Mouse (Mus musculus) neural tube, embryonic 14.5 days (tissue): ENCODE measurements around the gene Cux2. TPM values are rescaled to one million over a fixed set of nuclear protein-coding genes. Genes with fewer than 3 reads are reported as not detected.

Experiments
- ATAC-seq: fragments of 200-750 bp; cut with Nextera tagmentation; 2 replicates; pipeline ENCODE4 v1.8.0; 2017; ENCODE audit warnings: low read depth, mild to moderate bottlenecking, moderate TSS enrichment, moderate library complexity
- H3K27ac ChIP-seq: fragments of 300-500 bp; sonication (generic); 2 replicates; pipeline ENCODE4 v1.5.1; 2014; ENCODE audit warnings: low read depth, mild to moderate bottlenecking, control low read depth, low read length, moderate library complexity, mixed read lengths
- H3K27me3 ChIP-seq: fragments of 300-500 bp; sonication (generic); 2 replicates; pipeline ENCODE4 v1.6.1; 2014; ENCODE audit warnings: low read length; ENCODE audit not compliant: control insufficient read depth, insufficient read depth
- H3K36me3 ChIP-seq: fragments of 300-500 bp; sonication (generic); 2 replicates; pipeline ENCODE4 v1.6.1; 2014; ENCODE audit warnings: low read length, mixed read lengths; ENCODE audit not compliant: control insufficient read depth, insufficient read depth
- H3K4me1 ChIP-seq: fragments of 300-500 bp; sonication (generic); 2 replicates; pipeline ENCODE4 v1.6.1; 2014; ENCODE audit warnings: low read length; ENCODE audit not compliant: control insufficient read depth, insufficient read depth
- H3K4me2 ChIP-seq: fragments of 300-500 bp; sonication (generic); 2 replicates; pipeline ENCODE4 v1.6.1; 2014; ENCODE audit warnings: mild to moderate bottlenecking, low read depth, low read length, control low read depth
- H3K4me3 ChIP-seq: fragments of 300-500 bp; sonication (generic); 2 replicates; pipeline ENCODE4 v1.5.1; 2014; ENCODE audit warnings: low read depth, low read length, control low read depth, mixed read lengths
- H3K9ac ChIP-seq: fragments of 300-500 bp; sonication (generic); replicated peaks from 2 replicates; pipeline ENCODE4 v1.6.1; 2014; ENCODE audit warnings: low read depth, mild to moderate bottlenecking, control low read depth, low read length, mixed read lengths
- H3K9me3 ChIP-seq: fragments of 300-500 bp; sonication (generic); 2 replicates; pipeline ENCODE4 v1.6.1; 2016; ENCODE audit warnings: low read length; ENCODE audit not compliant: control insufficient read depth
- WGBS: fragments of 180-500 bp; shearing (Covaris S2); extraction: QIAGEN DNeasy Blood & Tissue Kit; methylation state at CpG from one replicate; pipeline ENCODE4 v1.1.7; 2014; 5-methylcytosine and 5-hydroxymethylcytosine counted together
- polyA plus RNA-seq: library from polyadenylated mRNA; unstranded; fragments of >200 nt; fragmentation: Nextera tagmentation; extraction: Ambion mirVana; gene quantifications from 2 replicates; pipeline ENCODE4 v1.2.1, GENCODE M21; 2014

Gene Cux2
- polyA plus RNA-seq, 1 experiment from 2014 or later, result 31.3 TPM

GRCm38 (mm10) chr5:121938065-121938849 is 111.6 kb downstream of the Cux2 start:
- no peaks in the 10 kb centered on the region for H3K9me3 ChIP-seq
- WGBS, result 27% methylated on average over 18 of the region's 18 CpGs
- no peak overlapping the region for H3K27ac ChIP-seq
- no peak overlapping the region for H3K4me3 ChIP-seq
- peaks cover 30% of the 10 kb centered on the region for H3K4me1 ChIP-seq
- no peaks in the 10 kb centered on the region for H3K36me3 ChIP-seq
- no peak overlapping the region for H3K4me2 ChIP-seq
- no peaks in the 10 kb centered on the region for H3K27me3 ChIP-seq
- H3K9ac ChIP-seq, result no peak overlapping the region
- no peak; the same call in 1 of the 2 replicates for ATAC-seq

- 5% methylated on average over 9 of the region's 9 CpGs for WGBS
- H3K27ac ChIP-seq, result no peak overlapping the region
- H3K4me1 ChIP-seq, result peaks cover 45% of the 10 kb centered on the region
- no peaks in the 10 kb centered on the region for H3K36me3 ChIP-seq
- no peaks in the 10 kb centered on the region for H3K9me3 ChIP-seq
- no peak overlapping the region for H3K4me3 ChIP-seq
- no peak overlapping the region for H3K9ac ChIP-seq
- no peaks in the 10 kb centered on the region for H3K27me3 ChIP-seq
- H3K4me2 ChIP-seq, result no peak overlapping the region
- no peak for ATAC-seq
Observed at GRCm38 (mm10) chr5:121930261-121930660, 119.6 kb downstream of the Cux2 start.

GRCm38 (mm10) chr5:121928362-121929000 is 121.4 kb downstream of the Cux2 start:
- H3K4me3 ChIP-seq, result no peak overlapping the region
- H3K4me2 ChIP-seq, result no peak overlapping the region
- 30% methylated on average over 15 of the region's 17 CpGs for WGBS

GRCm38 (mm10) chr5:121926543-121926814 is 123.4 kb downstream of the Cux2 start:
- ATAC-seq, result no peak
- Histone ChIP-seq H3K9ac (no peak overlapping the region), H3K9me3 (no peaks in the 10 kb centered on the region), H3K4me1 (peaks cover 42% of the 10 kb centered on the region), H3K4me2 (no peak overlapping the region), H3K27ac (peak overlapping the region; percentile 4; the same call in 1 of the 2 replicates), H3K27me3 (no peaks in the 10 kb centered on the region), H3K4me3 (no peak overlapping the region), H3K36me3 (no peaks in the 10 kb centered on the region)
- 6% methylated on average over 2 of the region's 2 CpGs for WGBS

More at GRCm38 (mm10) chr5:121928362-121929000, 121.4 kb downstream of the Cux2 start:
- Histone ChIP-seq H3K27me3 (no peaks in the 10 kb centered on the region), H3K27ac (no peak overlapping the region), H3K36me3 (no peaks in the 10 kb centered on the region), H3K9me3 (no peaks in the 10 kb centered on the region), H3K9ac (no peak overlapping the region), H3K4me1 (peaks cover 45% of the 10 kb centered on the region)
- ATAC-seq, result no peak

- no peak overlapping the region; the same call in 1 of the 2 replicates for H3K4me3 ChIP-seq
- H3K9ac ChIP-seq, result no peak overlapping the region
- peak overlapping the region; percentile 55 for H3K27ac ChIP-seq
- H3K4me1 ChIP-seq, result peaks cover 42% of the 10 kb centered on the region
- H3K4me2 ChIP-seq, result peak overlapping the region; percentile 36; the same call in 1 of the 2 replicates
- no peaks in the 10 kb centered on the region for H3K27me3 ChIP-seq
- H3K9me3 ChIP-seq, result no peaks in the 10 kb centered on the region
- ATAC-seq, result no peak
- H3K36me3 ChIP-seq, result no peaks in the 10 kb centered on the region
- WGBS, result 7% methylated on average over 28 of the region's 28 CpGs
Observed at GRCm38 (mm10) chr5:121925751-121926542, 124.0 kb downstream of the Cux2 start.

- Histone ChIP-seq H3K4me2 (peak overlapping the region; percentile 36), H3K27me3 (no peaks in the 10 kb centered on the region), H3K4me3 (no peak overlapping the region; the same call in 1 of the 2 replicates), H3K9me3 (no peaks in the 10 kb centered on the region), H3K36me3 (no peaks in the 10 kb centered on the region), H3K4me1 (peaks cover 37% of the 10 kb centered on the region), H3K9ac (no peak overlapping the region), H3K27ac (peak overlapping the region; percentile 55)
- ATAC-seq, result no peak
- 9% methylated on average over 23 of the region's 23 CpGs for WGBS
Observed at GRCm38 (mm10) chr5:121925291-121925690, 124.6 kb downstream of the Cux2 start.

GRCm38 (mm10) chr5:121924423-121924822 is 125.5 kb downstream of the Cux2 start:
- WGBS, result 5% methylated on average over 9 of the region's 9 CpGs
- Histone ChIP-seq H3K4me2 (no peak overlapping the region), H3K4me1 (peaks cover 40% of the 10 kb centered on the region)

GRCm38 (mm10) chr5:121922942-121923826 is 126.7 kb downstream of the Cux2 start:
- Histone ChIP-seq H3K4me3 (no peak overlapping the region), H3K36me3 (no peaks in the 10 kb centered on the region), H3K27ac (no peak overlapping the region), H3K27me3 (no peaks in the 10 kb centered on the region), H3K4me2 (no peak overlapping the region), H3K9me3 (no peaks in the 10 kb centered on the region), H3K9ac (no peak overlapping the region), H3K4me1 (peaks cover 35% of the 10 kb centered on the region)
- 81% methylated on average over 17 of the region's 17 CpGs for WGBS
- ATAC-seq, result no peak

More at GRCm38 (mm10) chr5:121924423-121924822, 125.5 kb downstream of the Cux2 start:
- Histone ChIP-seq H3K27me3 (no peaks in the 10 kb centered on the region), H3K9ac (no peak overlapping the region), H3K9me3 (no peaks in the 10 kb centered on the region), H3K27ac (no peak overlapping the region), H3K4me3 (no peak overlapping the region), H3K36me3 (no peaks in the 10 kb centered on the region)
- ATAC-seq, result no peak
